Mouse (Mus musculus) liver, adult 2 months (tissue): ENCODE measurements at regions not wholly inside any gene's neighbourhood (a gene's known extent, or its start where the extent isn't known, plus 50 kb on each side); places are given as distances from the start of the nearest gene placed in this dataset.

Experiments
- CTCF ChIP-seq: fragments of 200-500 bp; IDR thresholded peaks from 2 replicates; pipeline ENCODE4 v1.5.1; 2011; ENCODE audit warnings: low read depth, low read length, control low read depth
- POLR2A ChIP-seq: fragments of 200-500 bp; IDR thresholded peaks from 2 replicates; pipeline ENCODE4 v1.6.1; 2011; ENCODE audit warnings: low read length, control low read depth; ENCODE audit not compliant: insufficient read depth; ENCODE audit errors: extremely low read depth

GRCm38 (mm10) chr11:17647441-17647840 lies 306.2 kb downstream of the Etaa1 start:
- TF ChIP-seq CTCF (no peak), POLR2A (no peak)
